Mouse (Mus musculus) 3134 (cell line): Measurements from ENCODE around the gene Scn2b.

Source experiments
- DNase-seq: peaks from one replicate; pipeline ENCODE4 v3.0.0-alpha.2; 2011; ENCODE audit warnings: low spot score; ENCODE audit not compliant: insufficient read length; ENCODE audit errors: extremely low read depth

Scn2b gene

DNA sequence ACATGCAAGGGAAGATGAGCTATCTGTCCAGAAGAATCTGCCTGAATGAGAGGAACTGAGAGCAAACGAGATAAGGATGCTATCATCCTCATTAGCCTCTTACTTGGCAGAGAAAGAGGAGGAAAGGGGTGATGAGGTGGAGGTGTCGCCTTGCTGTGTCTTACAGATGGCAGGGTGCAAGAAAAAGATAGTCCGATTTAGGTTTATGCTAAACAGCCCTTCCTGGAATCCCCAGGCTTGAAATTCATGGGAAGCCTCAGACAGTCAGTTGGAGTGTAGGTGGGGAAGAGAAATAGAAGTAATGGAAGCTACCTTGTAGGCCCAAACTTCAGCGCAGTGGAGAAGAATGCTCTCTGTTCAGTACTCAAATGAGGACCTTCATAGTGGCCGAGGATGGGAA, 50.3 kb downstream of the Scn2b start:
- DNase-seq: no peak

DNA sequence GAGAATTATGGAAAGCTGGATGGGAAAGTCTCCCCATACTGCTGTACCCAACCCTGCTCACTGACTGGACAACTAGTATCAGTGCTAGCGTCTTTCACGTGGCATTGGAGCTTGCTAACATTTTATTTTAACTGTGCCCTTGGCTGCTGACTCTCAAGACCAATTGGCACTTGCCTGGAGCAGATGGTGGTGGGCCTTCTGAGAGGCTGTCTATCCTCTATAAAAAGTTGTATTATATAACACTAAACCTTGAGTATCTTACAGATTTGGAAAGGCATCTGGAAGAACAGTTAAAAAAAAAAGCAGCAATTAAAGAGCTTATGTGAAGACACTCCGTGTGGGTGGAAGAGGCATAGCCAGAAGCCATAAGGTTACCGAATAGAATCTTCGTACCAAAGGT, 52.6 kb downstream of the Scn2b start:
- DNase-seq: no peak

DNA sequence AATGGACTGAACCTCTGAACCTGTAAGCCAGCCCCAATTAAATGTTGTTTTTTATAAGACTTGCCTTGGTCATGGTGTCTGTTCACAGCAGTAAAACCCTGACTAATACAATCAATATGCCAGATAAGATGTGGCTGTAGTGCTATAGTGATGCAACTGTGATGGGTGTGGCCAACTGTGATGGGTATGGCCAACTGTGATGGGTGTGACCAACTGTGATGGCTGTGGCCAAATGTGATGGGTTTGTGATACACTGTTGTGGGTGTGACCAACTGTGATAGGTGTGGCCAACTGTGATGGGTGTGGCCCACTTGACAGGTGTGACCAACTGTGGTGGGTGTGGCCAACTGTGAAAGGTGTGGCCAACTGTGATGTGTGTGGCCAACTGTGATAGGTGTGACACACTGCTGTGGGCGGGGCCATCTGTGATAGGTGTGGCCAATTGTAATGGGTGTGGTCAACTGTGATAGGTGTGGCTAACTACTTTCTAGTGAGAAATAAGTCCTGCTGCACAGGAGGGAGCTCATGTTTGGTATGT, 53.6 kb downstream of the Scn2b start:
- no peak for DNase-seq

DNA sequence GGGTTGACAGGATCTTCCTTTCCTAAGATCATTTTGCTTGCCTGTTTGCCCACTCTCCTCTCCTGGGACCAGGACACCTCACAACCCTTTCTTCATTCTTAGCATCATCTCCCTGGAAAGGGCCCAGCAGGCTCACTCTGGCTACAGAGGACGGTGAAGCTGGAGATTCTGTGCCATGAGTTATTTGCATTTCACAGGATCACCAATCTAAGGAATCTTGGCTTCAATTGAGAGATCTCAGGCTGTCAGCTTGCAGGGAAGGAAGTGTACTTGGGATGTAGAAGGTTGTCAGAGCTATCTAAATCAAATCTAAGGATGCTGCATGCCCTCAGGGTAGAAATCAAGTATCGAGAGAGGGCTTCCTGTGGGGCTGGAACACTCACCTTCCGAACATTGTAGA, 55.9 kb downstream of the Scn2b start:
- DNase-seq: no peak

DNA sequence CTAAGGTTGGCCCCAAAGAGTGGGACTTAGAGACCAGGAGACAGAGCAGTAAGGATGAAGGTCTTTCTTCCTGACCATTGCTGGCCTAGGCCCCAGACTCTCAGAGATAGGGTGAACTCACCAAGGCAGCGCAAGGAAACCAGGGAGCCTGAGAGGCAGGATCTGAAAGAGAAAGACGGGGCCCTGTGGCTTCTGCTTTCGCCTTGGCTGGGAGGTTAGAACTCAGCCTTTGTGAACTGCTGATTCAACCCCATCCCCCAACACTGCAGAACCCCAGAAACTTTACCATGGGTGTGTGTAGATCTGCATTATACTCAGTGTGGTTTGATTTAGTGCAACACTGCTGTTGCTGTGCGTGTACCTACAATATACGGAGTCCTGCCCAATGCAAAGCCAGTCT, 61.7 kb downstream of the Scn2b start:
- DNase-seq: no peak
